Mouse (Mus musculus): ENCODE results near the gene Eps8.

DNA sequence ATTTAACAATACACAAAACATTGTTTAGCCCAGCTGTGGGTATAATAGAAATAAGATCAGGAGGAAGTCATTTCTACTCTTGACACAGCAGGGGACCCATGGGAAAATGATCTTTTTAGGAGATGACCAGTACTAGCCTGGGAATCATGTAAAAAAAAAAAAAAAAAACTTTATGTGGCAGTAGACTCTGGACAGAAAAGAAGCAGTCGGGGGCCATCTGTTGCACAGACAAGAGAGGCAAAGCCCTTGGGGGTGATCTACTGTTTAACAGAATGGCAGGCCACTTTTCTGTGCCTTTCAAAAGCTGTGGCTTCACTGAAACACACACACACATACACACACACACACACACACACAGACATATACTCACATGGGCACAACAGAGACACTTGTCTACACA is 159.9 kb downstream of the Eps8 start:
- TF ChIP-seq POLR2A (IDR thresholded peaks at IDR 0.05; ENCODE audit: borderline replicate concordance, insufficient read depth, low read length) = no peak
- TF ChIP-seq CTCF (IDR thresholded peaks at IDR 0.05; ENCODE audit: borderline replicate concordance, insufficient read depth, low read depth, low read length) = no peak
